In genomic region chr1:67450831-67451230, GRCm38 (mm10) we compare ENCODE assay signal across 35 mouse cellular contexts.
"Had no signal": no experiment of that assay in that cellular context is flagged by ENCODE, and none has a peak within 500 bp of the region (broad histone marks: within the 10 kb centered on the region; RNA-seq: fewer than 3 reads in every experiment).

No protein-coding gene starts in this region.

- H3K4me3 ChIP-seq: heart, embryonic 12.5 days; heart, embryonic 13.5 days; heart, embryonic 15.5 days; hindbrain, embryonic 10.5 days; hindbrain, embryonic 12.5 days; hindbrain, embryonic 13.5 days; hindbrain, embryonic 15.5 days; intestine, embryonic 15.5 days; kidney, embryonic 15.5 days; layer of hippocampus, adult 2 months; left cerebral cortex, adult 2 months had no signal

- H3K4me1 ChIP-seq: heart, embryonic 12.5 days; heart, embryonic 13.5 days; heart, embryonic 15.5 days; hindbrain, embryonic 10.5 days; hindbrain, embryonic 12.5 days; hindbrain, embryonic 13.5 days; hindbrain, embryonic 15.5 days; intestine, embryonic 15.5 days; kidney, embryonic 15.5 days had no signal

- H3K4me2 ChIP-seq: heart, embryonic 11.5 days; heart, embryonic 12.5 days; heart, embryonic 13.5 days; heart, embryonic 15.5 days; hindbrain, embryonic 12.5 days; hindbrain, embryonic 13.5 days; hindbrain, embryonic 14.5 days; hindbrain, embryonic 15.5 days; intestine, embryonic 15.5 days; kidney, embryonic 15.5 days had no signal

- H3K27me3 ChIP-seq: heart, embryonic 12.5 days; heart, embryonic 13.5 days; heart, embryonic 15.5 days; hindbrain, embryonic 12.5 days; hindbrain, embryonic 13.5 days; hindbrain, embryonic 15.5 days; intestine, embryonic 15.5 days; kidney, embryonic 15.5 days had no signal

- ATAC-seq: hindbrain, embryonic 16.5 days; hindbrain, postnatal 0 days; inflammation-experienced regulatory T-cells, adult 6 months; intestine, embryonic 15.5 days; intestine, embryonic 16.5 days; intestine, postnatal 0 days had no signal

- H3K9ac ChIP-seq: heart, embryonic 12.5 days; heart, embryonic 13.5 days; heart, embryonic 15.5 days; hindbrain, embryonic 12.5 days; hindbrain, embryonic 13.5 days; hindbrain, embryonic 14.5 days; hindbrain, embryonic 15.5 days; intestine, embryonic 15.5 days; kidney, embryonic 15.5 days had no signal

- H3K9me3 ChIP-seq: heart, embryonic 12.5 days; heart, embryonic 13.5 days; heart, embryonic 15.5 days; hindbrain, embryonic 10.5 days; hindbrain, embryonic 12.5 days; hindbrain, embryonic 13.5 days; hindbrain, embryonic 15.5 days; intestine, embryonic 15.5 days; kidney, embryonic 15.5 days had no signal

- H3K36me3 ChIP-seq: heart, embryonic 12.5 days; heart, embryonic 13.5 days; heart, embryonic 15.5 days; hindbrain, embryonic 10.5 days; hindbrain, embryonic 12.5 days; hindbrain, embryonic 13.5 days; hindbrain, embryonic 15.5 days; intestine, embryonic 15.5 days; kidney, embryonic 15.5 days had no signal

- H3K27ac ChIP-seq: heart, embryonic 13.5 days; heart, embryonic 15.5 days; hindbrain, embryonic 10.5 days; hindbrain, embryonic 12.5 days; hindbrain, embryonic 13.5 days; hindbrain, embryonic 14.5 days; hindbrain, embryonic 15.5 days; hindbrain, postnatal 0 days; intestine, embryonic 15.5 days; kidney, embryonic 15.5 days; kidney, postnatal 0 days; layer of hippocampus, adult 2 months; left cerebral cortex, adult 2 months had no signal

- DNase-seq: heart, postnatal 10 days; heart, postnatal 14 days; heart, postnatal 36 days; heart, postnatal 4 days; kidney, adult 11 months; kidney, adult 18-20 months; kidney, adult 2 months; kidney, adult 8-10 months; kidney, adult 9 months; kidney, postnatal 10 days; kidney, postnatal 14 days; kidney, postnatal 25 days; kidney, postnatal 36 days; kidney, postnatal 4 days; layer of hippocampus, adult 9-11 months; layer of hippocampus, postnatal 36 days had no signal
